In the genomic region with DNA sequence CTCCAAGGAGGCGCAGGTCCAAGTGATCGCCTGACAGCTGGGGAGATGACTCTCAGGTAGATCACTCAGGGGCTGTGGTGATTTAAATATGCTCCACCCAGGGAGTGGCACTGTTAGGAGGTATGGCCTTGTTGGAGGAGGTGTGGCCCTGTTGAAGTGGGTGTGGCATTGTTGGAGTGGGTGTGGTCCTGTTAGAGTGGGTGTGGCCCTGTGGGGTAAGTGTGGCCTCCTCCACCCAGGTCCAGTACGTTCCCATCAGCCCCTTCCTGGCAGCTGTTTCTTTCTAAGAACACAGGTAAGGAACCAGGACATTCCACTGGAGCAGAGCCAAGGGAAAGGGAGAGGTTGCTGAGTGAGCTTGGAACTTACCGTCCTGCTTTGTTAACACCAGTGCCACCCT, we compare ENCODE assay signal across 19 mouse cellular contexts.
DNase-seq lines count a peak whose midpoint lies in the region; ATAC-seq lines count a peak whose summit lies in the region.
"Had no signal": no experiment of that assay in that cellular context is flagged by ENCODE, and none has a peak within 500 bp of the region (broad histone marks: within the 10 kb centered on the region; RNA-seq: fewer than 3 reads in every experiment).

No protein-coding gene starts in this region.

- no peak overlapping the region for H3K4me3 ChIP-seq in intestine, embryonic 15.5 days (replicated peaks)
- H3K4me3 ChIP-seq in forebrain, embryonic 15.5 days, result no peak overlapping the region
- H3K4me3 ChIP-seq: heart, embryonic 13.5 days; hindbrain, embryonic 10.5 days; myocyte had no signal

- peak; percentile 9 for DNase-seq in kidney, adult 9 months
- DNase-seq in kidney, adult 11 months, result no peak
- DNase-seq in ES-CJ7 (ENCODE audit: low read depth, low spot score), result peak; percentile 91
- DNase-seq in lung, postnatal 25 days (ENCODE audit: low spot score), result peak; percentile 26
- no peak for DNase-seq in heart, postnatal 36 days
- DNase-seq in thymus, adult 18-20 months, result no peak
- DNase-seq: adrenal gland, postnatal 14 days; cerebellum, adult 9-11 months; gastrocnemius, postnatal 36 days; layer of hippocampus, adult 9-11 months; thymus, postnatal 4 days had no signal

- peak; percentile 45; the same call in 1 of the 2 replicates for ATAC-seq in intestine, embryonic 15.5 days
- ATAC-seq in forebrain, embryonic 15.5 days (replicated peaks), result no peak
- ATAC-seq: inflammation-experienced regulatory T-cells, adult 6 months had no signal

- 75% methylated on average over 4 of the region's 4 CpGs for WGBS in intestine, embryonic 15.5 days
- WGBS in forebrain, embryonic 15.5 days, result 75% methylated on average over 4 of the region's 4 CpGs

- H3K27ac ChIP-seq in intestine, embryonic 15.5 days, result no peak overlapping the region
- H3K27ac ChIP-seq in forebrain, embryonic 15.5 days (replicated peaks), result no peak overlapping the region
- H3K27ac ChIP-seq: heart, embryonic 13.5 days; hindbrain, embryonic 10.5 days had no signal

- no peaks in the 10 kb centered on the region for H3K9me3 ChIP-seq in intestine, embryonic 15.5 days
- H3K9me3 ChIP-seq in forebrain, embryonic 15.5 days, result no peaks in the 10 kb centered on the region
- H3K9me3 ChIP-seq: heart, embryonic 13.5 days; hindbrain, embryonic 10.5 days had no signal

- no peak overlapping the region for H3K9ac ChIP-seq in intestine, embryonic 15.5 days
- no peak overlapping the region for H3K9ac ChIP-seq in forebrain, embryonic 15.5 days (replicated peaks)
- H3K9ac ChIP-seq: heart, embryonic 13.5 days had no signal

- H3K36me3 ChIP-seq in intestine, embryonic 15.5 days, result no peaks in the 10 kb centered on the region
- no peaks in the 10 kb centered on the region for H3K36me3 ChIP-seq in forebrain, embryonic 15.5 days
- H3K36me3 ChIP-seq: G1E; heart, embryonic 13.5 days; hindbrain, embryonic 10.5 days had no signal

- H3K4me1 ChIP-seq in intestine, embryonic 15.5 days (replicated peaks), result no peaks in the 10 kb centered on the region
- peaks cover 17% of the 10 kb centered on the region for H3K4me1 ChIP-seq in forebrain, embryonic 15.5 days
- H3K4me1 ChIP-seq: heart, embryonic 13.5 days had no signal

- H3K4me2 ChIP-seq in intestine, embryonic 15.5 days (replicated peaks), result no peak overlapping the region
- H3K4me2 ChIP-seq in forebrain, embryonic 15.5 days (replicated peaks), result no peak overlapping the region
- H3K4me2 ChIP-seq: heart, embryonic 13.5 days; midbrain, embryonic 11.5 days had no signal

- intact Hi-C loops in heart, postnatal 36 days (cut with DNase I), result no loop called here

- H3K27me3 ChIP-seq in intestine, embryonic 15.5 days (replicated peaks), result no peaks in the 10 kb centered on the region
- H3K27me3 ChIP-seq in forebrain, embryonic 15.5 days, result no peaks in the 10 kb centered on the region

Comparison
In these comparisons a context has a peak if more than half of its experiments do, and no peak if none do; other contexts are left out.
1. DNase-seq: peak in kidney, adult 9 months (single experiment), ES-CJ7 (single experiment) and lung, postnatal 25 days (single experiment); none in kidney, adult 11 months (single experiment), heart, postnatal 36 days (0 of 2) and thymus, adult 18-20 months (0 of 2).